9 mouse cellular contexts compared by ENCODE assay signal in genomic region chr2:60717348-60717747, GRCm38 (mm10). TPM values are rescaled to one million over a fixed set of nuclear protein-coding genes. Genes with fewer than 3 reads are reported as not detected.
DNase-seq lines count a peak whose midpoint lies in the region; ATAC-seq lines count a peak whose summit lies in the region.
"Had no signal": no experiment of that assay in that cellular context is flagged by ENCODE, and none has a peak within 500 bp of the region (broad histone marks: within the 10 kb centered on the region; RNA-seq: fewer than 3 reads in every experiment).

No protein-coding gene starts in this region.

- H3K9ac ChIP-seq in intestine, embryonic 14.5 days (ENCODE audit: low read length), result no peak overlapping the region
- H3K9ac ChIP-seq in intestine, embryonic 16.5 days (ENCODE audit: low read depth, low read length), result no peak overlapping the region
- no peak overlapping the region for H3K9ac ChIP-seq in hindbrain, embryonic 14.5 days
- H3K9ac ChIP-seq: limb, embryonic 15.5 days had no signal

- H3K9me3 ChIP-seq in intestine, embryonic 14.5 days (ENCODE audit: control insufficient read depth, low read length), result no peaks in the 10 kb centered on the region
- no peaks in the 10 kb centered on the region for H3K9me3 ChIP-seq in intestine, embryonic 16.5 days (ENCODE audit: control insufficient read depth, low read length)
- H3K9me3 ChIP-seq in hindbrain, embryonic 14.5 days (ENCODE audit: control insufficient read depth, low read length), result no peaks in the 10 kb centered on the region
- H3K9me3 ChIP-seq: limb, embryonic 15.5 days had no signal

- H3K4me3 ChIP-seq in intestine, embryonic 14.5 days (ENCODE audit: low read depth, low read length), result no peak overlapping the region
- H3K4me3 ChIP-seq in intestine, embryonic 16.5 days (ENCODE audit: low read length), result no peak overlapping the region
- 0 out of 2 replicates have a peak overlapping the region, but pooled peaks have one; percentile 4 for H3K4me3 ChIP-seq in brown adipose tissue, adult 24 weeks (ENCODE audit: insufficient read depth, low read depth, low read length)
- H3K4me3 ChIP-seq in hindbrain, embryonic 14.5 days (replicated peaks; ENCODE audit: low read length), result no peak overlapping the region
- H3K4me3 ChIP-seq: limb, embryonic 15.5 days had no signal

- intact Hi-C loops in left cerebral cortex, postnatal 25 days (cut with DNase I), result no loop called here

- no peak for ATAC-seq in intestine, embryonic 14.5 days (replicated peaks; ENCODE audit: low FRiP score, low TSS enrichment, low read depth)
- no peak for ATAC-seq in intestine, embryonic 16.5 days
- no peak for ATAC-seq in hindbrain, embryonic 14.5 days (ENCODE audit: low FRiP score)

- no peaks in the 10 kb centered on the region for H3K36me3 ChIP-seq in intestine, embryonic 14.5 days (ENCODE audit: control insufficient read depth, insufficient read depth, low read length)
- no peaks in the 10 kb centered on the region for H3K36me3 ChIP-seq in intestine, embryonic 16.5 days (ENCODE audit: control insufficient read depth, insufficient read depth, low read length)
- H3K36me3 ChIP-seq in hindbrain, embryonic 14.5 days (replicated peaks; ENCODE audit: control insufficient read depth, insufficient read depth), result no peaks in the 10 kb centered on the region
- H3K36me3 ChIP-seq: limb, embryonic 15.5 days had no signal

- DNase-seq in intestine, embryonic 14.5 days (ENCODE audit: low spot score), result peak; percentile 42
- peak; percentile 38 for DNase-seq in hindbrain, embryonic 14.5 days (ENCODE audit: low spot score)
- DNase-seq in left cerebral cortex, postnatal 25 days (ENCODE audit: low spot score in 2 of 2), result peak; percentile 28 to 73
- peak; percentile 63 for DNase-seq in retina, embryonic 14.5 days (ENCODE audit: low spot score)
- no peak for DNase-seq in MN1 (ENCODE audit: low spot score)
- no peak for DNase-seq in urinary bladder, adult 2 months (ENCODE audit: low spot score)

- WGBS in intestine, embryonic 14.5 days, result 70% methylated on average over 13 of the region's 13 CpGs
- 69% methylated on average over 13 of the region's 13 CpGs for WGBS in intestine, embryonic 16.5 days
- WGBS in hindbrain, embryonic 14.5 days, result 62% methylated on average over 13 of the region's 13 CpGs

- peaks cover 10% of the 10 kb centered on the region for H3K4me1 ChIP-seq in intestine, embryonic 14.5 days (replicated peaks; ENCODE audit: control insufficient read depth, insufficient read depth, low read length)
- peaks cover 16% of the 10 kb centered on the region; the same call in 1 of the 2 replicates for H3K4me1 ChIP-seq in intestine, embryonic 16.5 days (ENCODE audit: control insufficient read depth, insufficient read depth, low read length)
- peaks cover 2% of the 10 kb centered on the region; the same call in 1 of the 2 replicates for H3K4me1 ChIP-seq in brown adipose tissue, adult 24 weeks (ENCODE audit: control insufficient read depth, insufficient read depth, insufficient read length, low read length)
- peaks cover 22% of the 10 kb centered on the region for H3K4me1 ChIP-seq in hindbrain, embryonic 14.5 days (replicated peaks; ENCODE audit: control insufficient read depth, insufficient read depth, low read length)

- no peak overlapping the region for H3K4me2 ChIP-seq in intestine, embryonic 14.5 days (ENCODE audit: low read length)
- H3K4me2 ChIP-seq in intestine, embryonic 16.5 days (ENCODE audit: low read depth, low read length), result no peak overlapping the region
- H3K4me2 ChIP-seq in hindbrain, embryonic 14.5 days (replicated peaks), result no peak overlapping the region; the same call in 1 of the 2 replicates
- H3K4me2 ChIP-seq: limb, embryonic 15.5 days had no signal

- no peak overlapping the region for H3K27ac ChIP-seq in intestine, embryonic 14.5 days (ENCODE audit: low read depth)
- no peak overlapping the region for H3K27ac ChIP-seq in intestine, embryonic 16.5 days (ENCODE audit: low read length)
- no peak overlapping the region for H3K27ac ChIP-seq in brown adipose tissue, adult 24 weeks (replicated peaks; ENCODE audit: low read depth, low read length)
- H3K27ac ChIP-seq in hindbrain, embryonic 14.5 days, result no peak overlapping the region
- H3K27ac ChIP-seq: limb, embryonic 15.5 days had no signal

- H3K27me3 ChIP-seq in intestine, embryonic 14.5 days (replicated peaks; ENCODE audit: control insufficient read depth, insufficient read depth, low read length), result no peaks in the 10 kb centered on the region
- no peaks in the 10 kb centered on the region for H3K27me3 ChIP-seq in intestine, embryonic 16.5 days (replicated peaks; ENCODE audit: control insufficient read depth, insufficient read depth, low read length)
- H3K27me3 ChIP-seq in hindbrain, embryonic 14.5 days (ENCODE audit: control insufficient read depth, insufficient read depth, low read length), result no peaks in the 10 kb centered on the region
- H3K27me3 ChIP-seq: limb, embryonic 15.5 days had no signal

RNA-seq across cellular contexts. Expression of gene Itgb6, which starts 5.1 kb away (rescaled TPM):
- 9.6 and 9.7 TPM in 2 replicates for polyA plus RNA-seq in intestine, embryonic 14.5 days (2014; fragmentation: Nextera tagmentation; extraction: Ambion mirVana)
- 11.4 and 12.6 TPM in 2 replicates for polyA plus RNA-seq in intestine, embryonic 16.5 days (2015; fragmentation: Nextera tagmentation; extraction: Ambion mirVana)
- polyA plus RNA-seq in brown adipose tissue, adult 24 weeks (2012; ENCODE audit: insufficient read depth, insufficient read length, missing spikeins), result 0.75 TPM in 1 of 2 replicates, not detected in the other
- polyA plus RNA-seq in hindbrain, embryonic 14.5 days (2014; fragmentation: Nextera tagmentation; extraction: Ambion mirVana), result 0.20 TPM in 1 of 2 replicates, not detected in the other
- under 1 TPM; 0.11 to 0.41 TPM for total RNA-seq in left cerebral cortex, postnatal 25 days (2021)
- polyA plus RNA-seq in urinary bladder, adult 2 months (2012; rRNA removed), result 15.6 and 17.2 TPM in 2 replicates

Comparison
In these comparisons a context has a peak if more than half of its experiments do, and no peak if none do; other contexts are left out.
1. DNase-seq: peak in intestine, embryonic 14.5 days (single experiment), hindbrain, embryonic 14.5 days (single experiment), left cerebral cortex, postnatal 25 days (2 of 2) and retina, embryonic 14.5 days (single experiment); none in MN1 (single experiment) and urinary bladder, adult 2 months (single experiment).